Mouse (Mus musculus): ENCODE measurements around the gene Cdk6. TPM values are rescaled to one million over a fixed set of nuclear protein-coding genes. Genes with fewer than 3 reads are reported as not detected.
"Not testable (repeated sequence)": the region's sequence is repeated elsewhere in the genome, so short reads cannot be mapped to it uniquely, and the experiment has no call there.

Gene Cdk6
- polyA plus RNA-seq, 1 experiment from 2014 or later = 32.4 TPM

GRCm38 (mm10) chr5:3527041-3527691, 185.9 kb downstream of the Cdk6 start:
- WGBS = 57% methylated on average over 5 of the region's 5 CpGs
- no peak overlapping the region for H3K4me3 ChIP-seq
- peaks cover 4% of the 10 kb centered on the region; the same call in 1 of the 2 replicates for H3K36me3 ChIP-seq
- no peaks in the 10 kb centered on the region for H3K27me3 ChIP-seq (ENCODE audit: insufficient read depth, poor library complexity, severe bottlenecking)
- H3K27ac ChIP-seq = no peak overlapping the region
- peaks cover 5% of the 10 kb centered on the region; the same call in 1 of the 2 replicates for H3K4me1 ChIP-seq
- DNase-seq (ENCODE audit: low spot score) = no peak
- H3K9me3 ChIP-seq = no peaks in the 10 kb centered on the region

GRCm38 (mm10) chr5:3529585-3530189, 188.4 kb downstream of the Cdk6 start:
- no peaks in the 10 kb centered on the region for H3K9me3 ChIP-seq
- H3K27ac ChIP-seq = no peak overlapping the region
- no peaks in the 10 kb centered on the region for H3K27me3 ChIP-seq (ENCODE audit: insufficient read depth, poor library complexity, severe bottlenecking)
- no peak overlapping the region for H3K4me3 ChIP-seq
- WGBS = 86% methylated on average over 10 of the region's 10 CpGs
- peaks cover 5% of the 10 kb centered on the region; the same call in 1 of the 2 replicates for H3K4me1 ChIP-seq
- H3K36me3 ChIP-seq = no peaks in the 10 kb centered on the region
- no peak for DNase-seq (ENCODE audit: low spot score)

- DNase-seq (ENCODE audit: low spot score); H3K4me3 ChIP-seq; H3K27ac ChIP-seq; H3K9me3 ChIP-seq; H3K4me1 ChIP-seq; H3K27me3 ChIP-seq (ENCODE audit: insufficient read depth, poor library complexity, severe bottlenecking); H3K36me3 ChIP-seq: not testable (repeated sequence)
These were observed 190.8 kb downstream of the Cdk6 start for GRCm38 (mm10) chr5:3532048-3532447.

GRCm38 (mm10) chr5:3536592-3537212, 195.4 kb downstream of the Cdk6 start:
- WGBS = 73% methylated on average over 3 of the region's 3 CpGs
- no peak overlapping the region for H3K4me3 ChIP-seq

GRCm38 (mm10) chr5:3538505-3539472, 197.5 kb downstream of the Cdk6 start:
- Histone ChIP-seq H3K9me3 (no peaks in the 10 kb centered on the region; the same call in 1 of the 2 replicates), H3K4me3 (no peak overlapping the region), H3K4me1 (no peaks in the 10 kb centered on the region), H3K27ac (no peak overlapping the region), H3K27me3 (ENCODE audit: insufficient read depth, poor library complexity, severe bottlenecking) (no peaks in the 10 kb centered on the region), H3K36me3 (no peaks in the 10 kb centered on the region)
- 67% methylated on average over 11 of the region's 11 CpGs for WGBS
- no peak for DNase-seq (ENCODE audit: low spot score)

More at GRCm38 (mm10) chr5:3536592-3537212, 195.4 kb downstream of the Cdk6 start:
- no peak for DNase-seq (ENCODE audit: low spot score)
- no peaks in the 10 kb centered on the region for H3K27me3 ChIP-seq (ENCODE audit: insufficient read depth, poor library complexity, severe bottlenecking)
- no peak overlapping the region for H3K27ac ChIP-seq
- H3K4me1 ChIP-seq = no peaks in the 10 kb centered on the region
- no peaks in the 10 kb centered on the region for H3K36me3 ChIP-seq
- no peaks in the 10 kb centered on the region for H3K9me3 ChIP-seq

GRCm38 (mm10) chr5:3541871-3542270, 200.6 kb downstream of the Cdk6 start:
- H3K4me3 ChIP-seq = no peak overlapping the region
- H3K9me3 ChIP-seq = no peaks in the 10 kb centered on the region; the same call in 1 of the 2 replicates
- DNase-seq (ENCODE audit: low spot score) = no peak
- no peak overlapping the region for H3K27ac ChIP-seq
- H3K4me1 ChIP-seq = peaks cover 11% of the 10 kb centered on the region
- 72% methylated on average over 6 of the region's 6 CpGs for WGBS
- no peaks in the 10 kb centered on the region for H3K27me3 ChIP-seq (ENCODE audit: insufficient read depth, poor library complexity, severe bottlenecking)
- H3K36me3 ChIP-seq = peaks cover 5% of the 10 kb centered on the region

- WGBS = under 1% methylated on average over 80 of the region's 80 CpGs
- peak; percentile 96 for DNase-seq (ENCODE audit: low spot score)
- no peaks in the 10 kb centered on the region for H3K27me3 ChIP-seq (ENCODE audit: insufficient read depth, poor library complexity, severe bottlenecking)
- peak within 1 kb of the TSS; percentile 96 for H3K27ac ChIP-seq
- peaks cover 10% of the 10 kb centered on the region for H3K36me3 ChIP-seq
- no peaks in the 10 kb centered on the region; the same call in 1 of the 2 replicates for H3K9me3 ChIP-seq
- H3K4me1 ChIP-seq = peaks cover 11% of the 10 kb centered on the region
- peak within 1 kb of the TSS; percentile 88 for H3K4me3 ChIP-seq
These were observed 202.6 kb downstream of the Cdk6 start, which contains the start of gene Fam133b for GRCm38 (mm10) chr5:3543629-3544479. Gene Fam133b, plus strand, starts transcription at chr5:3543833.

GRCm38 (mm10) chr5:3544480-3544769, 203.1 kb downstream of the Cdk6 start:
- 13% methylated on average over 7 of the region's 7 CpGs for whole genome bisulfite sequencing
- H3K9me3 ChIP-seq = no peaks in the 10 kb centered on the region; the same call in 1 of the 2 replicates
- H3K4me1 ChIP-seq = peaks cover 11% of the 10 kb centered on the region
- H3K27me3 ChIP-seq (ENCODE audit: insufficient read depth, poor library complexity, severe bottlenecking) = no peaks in the 10 kb centered on the region
- no peak for DNase-seq (ENCODE audit: low spot score)
- H3K36me3 ChIP-seq = peaks cover 10% of the 10 kb centered on the region
- H3K27ac ChIP-seq = peak overlapping the region; percentile 96; the same call in 1 of the 2 replicates
- H3K4me3 ChIP-seq = peak overlapping the region; percentile 88

GRCm38 (mm10) chr5:3546226-3546625, 204.9 kb downstream of the Cdk6 start:
- peaks cover 11% of the 10 kb centered on the region for H3K4me1 ChIP-seq
- H3K9me3 ChIP-seq = no peaks in the 10 kb centered on the region; the same call in 1 of the 2 replicates
- no peaks in the 10 kb centered on the region for H3K27me3 ChIP-seq (ENCODE audit: insufficient read depth, poor library complexity, severe bottlenecking)
- no peak overlapping the region for H3K4me3 ChIP-seq
- 77% methylated on average over 1 of the region's 1 CpGs for WGBS
- no peak overlapping the region for H3K27ac ChIP-seq
- H3K36me3 ChIP-seq = peaks cover 10% of the 10 kb centered on the region
- no peak for DNase-seq (ENCODE audit: low spot score)

GRCm38 (mm10) chr5:3551481-3551880, 210.2 kb downstream of the Cdk6 start:
- no peaks in the 10 kb centered on the region for H3K9me3 ChIP-seq
- no peak overlapping the region for H3K4me3 ChIP-seq
- H3K27ac ChIP-seq = no peak overlapping the region
- DNase-seq (ENCODE audit: low spot score) = no peak
- 100% methylated on average over 1 of the region's 1 CpGs for WGBS
- no peaks in the 10 kb centered on the region for H3K4me1 ChIP-seq
- H3K27me3 ChIP-seq (ENCODE audit: insufficient read depth, poor library complexity, severe bottlenecking) = no peaks in the 10 kb centered on the region
- H3K36me3 ChIP-seq = peaks cover 22% of the 10 kb centered on the region

- 87% methylated on average over 2 of the region's 2 CpGs for WGBS
- Histone ChIP-seq H3K27me3 (ENCODE audit: insufficient read depth, poor library complexity, severe bottlenecking) (no peaks in the 10 kb centered on the region), H3K4me3 (no peak overlapping the region), H3K4me1 (no peaks in the 10 kb centered on the region), H3K9me3 (no peaks in the 10 kb centered on the region), H3K36me3 (peaks cover 39% of the 10 kb centered on the region), H3K27ac (no peak overlapping the region)
- no peak for DNase-seq (ENCODE audit: low spot score)
These were observed 212.9 kb downstream of the Cdk6 start for GRCm38 (mm10) chr5:3554198-3554597.

GRCm38 (mm10) chr5:3571266-3571665, 230.0 kb downstream of the Cdk6 start, which contains the start of gene 1700109H08Rik:
Gene 1700109H08Rik, plus strand, starts transcription at chr5:3571566.
- Histone ChIP-seq H3K36me3 (peaks cover 99% of the 10 kb centered on the region), H3K27ac (no peak within 1 kb of the TSS), H3K9me3 (peaks cover 7% of the 10 kb centered on the region; the same call in 1 of the 2 replicates), H3K4me1 (no peaks in the 10 kb centered on the region), H3K27me3 (ENCODE audit: insufficient read depth, poor library complexity, severe bottlenecking) (no peaks in the 10 kb centered on the region), H3K4me3 (no peak within 1 kb of the TSS)
- WGBS = 94% methylated on average over 4 of the region's 4 CpGs
- no peak for DNase-seq (ENCODE audit: low spot score)

Measured in heart, embryonic 10.5 days (tissue).